Mouse (Mus musculus): ENCODE data around the gene Mpv17l. TPM values are rescaled to one million over a fixed set of nuclear protein-coding genes. Genes with fewer than 3 reads are reported as not detected.

Mpv17l gene
- polyA plus RNA-seq, 1 experiment from 2014 or later = 12.4 TPM

- no peak for ATAC-seq (ENCODE audit: low FRiP score, low TSS enrichment)
- Histone ChIP-seq H3K27me3 (ENCODE audit: insufficient read depth, low read length) (no peaks in the 10 kb centered on the region), H3K9me3 (ENCODE audit: low read length) (no peaks in the 10 kb centered on the region), H3K36me3 (ENCODE audit: insufficient read depth, low read length) (no peaks in the 10 kb centered on the region), H3K27ac (ENCODE audit: low read length) (no peak overlapping the region), H3K4me2 (replicated peaks; ENCODE audit: low read depth, low read length) (no peak overlapping the region), H3K4me3 (ENCODE audit: low read length) (no peak overlapping the region), H3K9ac (replicated peaks; ENCODE audit: low read length) (no peak overlapping the region), H3K4me1 (ENCODE audit: insufficient read depth, low read length) (peaks cover 3% of the 10 kb centered on the region; the same call in 1 of the 2 replicates)
These were observed 10.1 kb upstream of the Mpv17l start for GRCm38 (mm10) chr16:13892850-13893249.

- no peak overlapping the region for H3K27ac ChIP-seq (ENCODE audit: low read length)
- H3K27me3 ChIP-seq (ENCODE audit: insufficient read depth, low read length) = no peaks in the 10 kb centered on the region
- H3K9me3 ChIP-seq (ENCODE audit: low read length) = no peaks in the 10 kb centered on the region
- no peak overlapping the region for H3K9ac ChIP-seq (replicated peaks; ENCODE audit: low read length)
- no peak overlapping the region for H3K4me3 ChIP-seq (ENCODE audit: low read length)
- 14% methylated on average over 2 of the region's 2 CpGs for WGBS
- H3K4me2 ChIP-seq (replicated peaks; ENCODE audit: low read depth, low read length) = no peak overlapping the region
- H3K36me3 ChIP-seq (ENCODE audit: insufficient read depth, low read length) = peaks cover 3% of the 10 kb centered on the region; the same call in 1 of the 2 replicates
- no peak for ATAC-seq (ENCODE audit: low FRiP score, low TSS enrichment)
- peaks cover 3% of the 10 kb centered on the region; the same call in 1 of the 2 replicates for H3K4me1 ChIP-seq (ENCODE audit: insufficient read depth, low read length)
These were observed 8.9 kb upstream of the Mpv17l start for GRCm38 (mm10) chr16:13894097-13894496.

- no peak overlapping the region for H3K27ac ChIP-seq (ENCODE audit: low read length)
- WGBS = 88% methylated on average over 3 of the region's 3 CpGs
- peaks cover 3% of the 10 kb centered on the region; the same call in 1 of the 2 replicates for H3K36me3 ChIP-seq (ENCODE audit: insufficient read depth, low read length)
- H3K4me3 ChIP-seq (ENCODE audit: low read length) = no peak overlapping the region
- no peak overlapping the region for H3K9ac ChIP-seq (replicated peaks; ENCODE audit: low read length)
- H3K4me2 ChIP-seq (replicated peaks; ENCODE audit: low read depth, low read length) = no peak overlapping the region
- no peaks in the 10 kb centered on the region for H3K9me3 ChIP-seq (ENCODE audit: low read length)
- no peak for ATAC-seq (ENCODE audit: low FRiP score, low TSS enrichment)
- H3K4me1 ChIP-seq (ENCODE audit: insufficient read depth, low read length) = peaks cover 3% of the 10 kb centered on the region; the same call in 1 of the 2 replicates
- H3K27me3 ChIP-seq (ENCODE audit: insufficient read depth, low read length) = no peaks in the 10 kb centered on the region
These were observed 7.2 kb upstream of the Mpv17l start for GRCm38 (mm10) chr16:13895740-13896139.

GRCm38 (mm10) chr16:13896357-13896756, 6.6 kb upstream of the Mpv17l start:
- 82% methylated on average over 3 of the region's 3 CpGs for WGBS
- Histone ChIP-seq H3K4me2 (replicated peaks; ENCODE audit: low read depth, low read length) (no peak overlapping the region), H3K36me3 (ENCODE audit: insufficient read depth, low read length) (peaks cover 3% of the 10 kb centered on the region; the same call in 1 of the 2 replicates), H3K27ac (ENCODE audit: low read length) (no peak overlapping the region), H3K4me1 (ENCODE audit: insufficient read depth, low read length) (peaks cover 5% of the 10 kb centered on the region), H3K9ac (replicated peaks; ENCODE audit: low read length) (no peak overlapping the region), H3K27me3 (ENCODE audit: insufficient read depth, low read length) (no peaks in the 10 kb centered on the region), H3K9me3 (ENCODE audit: low read length) (no peaks in the 10 kb centered on the region), H3K4me3 (ENCODE audit: low read length) (no peak overlapping the region)
- ATAC-seq (ENCODE audit: low FRiP score, low TSS enrichment) = no peak

GRCm38 (mm10) chr16:13898981-13899380, 4.0 kb upstream of the Mpv17l start:
- no peaks in the 10 kb centered on the region for H3K27me3 ChIP-seq (ENCODE audit: insufficient read depth, low read length)
- peaks cover 16% of the 10 kb centered on the region for H3K4me1 ChIP-seq (ENCODE audit: insufficient read depth, low read length)
- H3K4me3 ChIP-seq (ENCODE audit: low read length) = no peak overlapping the region
- peaks cover 3% of the 10 kb centered on the region; the same call in 1 of the 2 replicates for H3K36me3 ChIP-seq (ENCODE audit: insufficient read depth, low read length)
- no peaks in the 10 kb centered on the region for H3K9me3 ChIP-seq (ENCODE audit: low read length)
- H3K4me2 ChIP-seq (replicated peaks; ENCODE audit: low read depth, low read length) = no peak overlapping the region
- 56% methylated on average over 2 of the region's 2 CpGs for WGBS
- no peak overlapping the region for H3K27ac ChIP-seq (ENCODE audit: low read length)
- H3K9ac ChIP-seq (replicated peaks; ENCODE audit: low read length) = no peak overlapping the region
- no peak for ATAC-seq (ENCODE audit: low FRiP score, low TSS enrichment)

GRCm38 (mm10) chr16:13902397-13902831, 547 bp upstream of the Mpv17l start:
- WGBS = 0% methylated on average over 29 of the region's 30 CpGs
- ATAC-seq (ENCODE audit: low FRiP score, low TSS enrichment) = no peak
- H3K27me3 ChIP-seq (ENCODE audit: insufficient read depth, low read length) = no peaks in the 10 kb centered on the region

GRCm38 (mm10) chr16:13903488-13903887, 527 bp downstream of the Mpv17l start:
- Histone ChIP-seq H3K9ac (replicated peaks; ENCODE audit: low read length) (peak overlapping the region; percentile 77), H3K27me3 (ENCODE audit: insufficient read depth, low read length) (no peaks in the 10 kb centered on the region), H3K4me2 (replicated peaks; ENCODE audit: low read depth, low read length) (peak overlapping the region; percentile 62), H3K4me1 (ENCODE audit: insufficient read depth, low read length) (peaks cover 14% of the 10 kb centered on the region), H3K4me3 (ENCODE audit: low read length) (peak overlapping the region; percentile 65), H3K27ac (ENCODE audit: low read length) (peak overlapping the region; percentile 86), H3K36me3 (ENCODE audit: insufficient read depth, low read length) (peaks cover 3% of the 10 kb centered on the region; the same call in 1 of the 2 replicates), H3K9me3 (ENCODE audit: low read length) (no peaks in the 10 kb centered on the region)
- WGBS = 6% methylated on average over 8 of the region's 8 CpGs
- ATAC-seq (ENCODE audit: low FRiP score, low TSS enrichment) = peak; percentile 87

More at GRCm38 (mm10) chr16:13902397-13902831, 547 bp upstream of the Mpv17l start:
- peaks cover 14% of the 10 kb centered on the region for H3K4me1 ChIP-seq (ENCODE audit: insufficient read depth, low read length)
- peaks cover 3% of the 10 kb centered on the region; the same call in 1 of the 2 replicates for H3K36me3 ChIP-seq (ENCODE audit: insufficient read depth, low read length)
- peak overlapping the region; percentile 86 for H3K27ac ChIP-seq (ENCODE audit: low read length)
- H3K4me2 ChIP-seq (replicated peaks; ENCODE audit: low read depth, low read length) = peak overlapping the region; percentile 80
- H3K9ac ChIP-seq (replicated peaks; ENCODE audit: low read length) = peak overlapping the region; percentile 77
- peak overlapping the region; percentile 65 for H3K4me3 ChIP-seq (ENCODE audit: low read length)
- no peaks in the 10 kb centered on the region for H3K9me3 ChIP-seq (ENCODE audit: low read length)

GRCm38 (mm10) chr16:13907297-13907696, 4.3 kb downstream of the Mpv17l start:
- ATAC-seq (ENCODE audit: low FRiP score, low TSS enrichment) = no peak
- peaks cover 5% of the 10 kb centered on the region; the same call in 1 of the 2 replicates for H3K4me1 ChIP-seq (ENCODE audit: insufficient read depth, low read length)
- H3K9me3 ChIP-seq (ENCODE audit: low read length) = no peaks in the 10 kb centered on the region
- no peak overlapping the region for H3K4me2 ChIP-seq (replicated peaks; ENCODE audit: low read depth, low read length)
- no peak overlapping the region for H3K27ac ChIP-seq (ENCODE audit: low read length)
- no peaks in the 10 kb centered on the region for H3K27me3 ChIP-seq (ENCODE audit: insufficient read depth, low read length)
- H3K4me3 ChIP-seq (ENCODE audit: low read length) = no peak overlapping the region
- WGBS = 68% methylated on average over 3 of the region's 3 CpGs
- H3K36me3 ChIP-seq (ENCODE audit: insufficient read depth, low read length) = no peaks in the 10 kb centered on the region
- H3K9ac ChIP-seq (replicated peaks; ENCODE audit: low read length) = no peak overlapping the region

GRCm38 (mm10) chr16:13920093-13920492, 17.1 kb downstream of the Mpv17l start:
- Histone ChIP-seq H3K27ac (ENCODE audit: low read length) (no peak overlapping the region), H3K4me3 (ENCODE audit: low read length) (no peak overlapping the region), H3K27me3 (ENCODE audit: insufficient read depth, low read length) (no peaks in the 10 kb centered on the region), H3K9me3 (ENCODE audit: low read length) (peaks cover 2% of the 10 kb centered on the region; the same call in 1 of the 2 replicates), H3K4me1 (ENCODE audit: insufficient read depth, low read length) (no peaks in the 10 kb centered on the region), H3K36me3 (ENCODE audit: insufficient read depth, low read length) (peaks cover 6% of the 10 kb centered on the region; the same call in 1 of the 2 replicates), H3K9ac (replicated peaks; ENCODE audit: low read length) (no peak overlapping the region), H3K4me2 (replicated peaks; ENCODE audit: low read depth, low read length) (no peak overlapping the region)
- ATAC-seq (ENCODE audit: low FRiP score, low TSS enrichment) = no peak
- WGBS = 94% methylated on average over 5 of the region's 5 CpGs

GRCm38 (mm10) chr16:13921063-13921462, 18.1 kb downstream of the Mpv17l start:
- Histone ChIP-seq H3K27me3 (ENCODE audit: insufficient read depth, low read length) (no peaks in the 10 kb centered on the region), H3K4me3 (ENCODE audit: low read length) (no peak overlapping the region), H3K36me3 (ENCODE audit: insufficient read depth, low read length) (peaks cover 6% of the 10 kb centered on the region; the same call in 1 of the 2 replicates), H3K9me3 (ENCODE audit: low read length) (peaks cover 2% of the 10 kb centered on the region; the same call in 1 of the 2 replicates), H3K4me2 (replicated peaks; ENCODE audit: low read depth, low read length) (no peak overlapping the region), H3K27ac (ENCODE audit: low read length) (no peak overlapping the region), H3K9ac (replicated peaks; ENCODE audit: low read length) (no peak overlapping the region), H3K4me1 (ENCODE audit: insufficient read depth, low read length) (no peaks in the 10 kb centered on the region)
- ATAC-seq (ENCODE audit: low FRiP score, low TSS enrichment) = no peak
- WGBS = 92% methylated on average over 6 of the region's 6 CpGs

Measured in kidney, embryonic 16.5 days (tissue).